Mouse (Mus musculus) midbrain, embryonic 12.5 days (tissue): ENCODE results near the gene Gp5. TPM values are rescaled to one million over a fixed set of nuclear protein-coding genes. Genes with fewer than 3 reads are reported as not detected.

Source experiments
- ATAC-seq: fragments of 200-750 bp; cut with Nextera tagmentation; 2 replicates; pipeline ENCODE4 v1.8.0; 2017; ENCODE audit warnings: low read depth, moderate TSS enrichment, moderate library complexity; ENCODE audit not compliant: low FRiP score
- H3K27ac ChIP-seq: fragments of 300-500 bp; sonication (generic); replicated peaks from 2 replicates; pipeline ENCODE4 v1.5.1; 2016; ENCODE audit warnings: mild to moderate bottlenecking
- H3K27me3 ChIP-seq: fragments of 300-500 bp; sonication (generic); 2 replicates; pipeline ENCODE4 v1.6.1; 2016; ENCODE audit warnings: mild to moderate bottlenecking
- H3K36me3 ChIP-seq: fragments of 300-500 bp; sonication (generic); 2 replicates; pipeline ENCODE4 v1.6.1; 2016
- H3K4me1 ChIP-seq: fragments of 300-500 bp; sonication (generic); 2 replicates; pipeline ENCODE4 v1.6.1; 2016
- H3K4me2 ChIP-seq: fragments of 300-500 bp; sonication (generic); replicated peaks from 2 replicates; pipeline ENCODE4 v1.6.1; 2016; ENCODE audit warnings: mild to moderate bottlenecking, moderate library complexity
- H3K4me3 ChIP-seq: fragments of 300-500 bp; sonication (generic); 2 replicates; pipeline ENCODE4 v1.5.1; 2016; ENCODE audit warnings: mild to moderate bottlenecking
- H3K9ac ChIP-seq: fragments of 300-500 bp; sonication (generic); replicated peaks from 2 replicates; pipeline ENCODE4 v1.6.1; 2016; ENCODE audit warnings: mild to moderate bottlenecking, moderate library complexity
- H3K9me3 ChIP-seq: fragments of 300-500 bp; sonication (generic); 2 replicates; pipeline ENCODE4 v1.6.1; 2016; ENCODE audit warnings: mild to moderate bottlenecking
- WGBS: fragments of 180-500 bp; shearing (Covaris S2); methylation state at CpG from one replicate; pipeline ENCODE4 v1.1.7; 2016; 5-methylcytosine and 5-hydroxymethylcytosine counted together
- polyA plus RNA-seq: library from polyadenylated mRNA; unstranded; fragments of >200 nt; fragmentation: Nextera tagmentation; extraction: Ambion mirVana; gene quantifications from 2 replicates; pipeline ENCODE4 v1.2.1, GENCODE M21; 2016

Gp5 gene
- polyA plus RNA-seq, 1 experiment from 2014 or later, result 1.6 TPM

- no peaks in the 10 kb centered on the region for H3K36me3 ChIP-seq
These were observed 10.8 kb downstream of the Gp5 start for GRCm38 (mm10) chr16:30299711-30300277.

GRCm38 (mm10) chr16:30297450-30297849, 13.1 kb downstream of the Gp5 start:
- no peak for ATAC-seq
- H3K36me3 ChIP-seq, result no peaks in the 10 kb centered on the region

More at GRCm38 (mm10) chr16:30299711-30300277, 10.8 kb downstream of the Gp5 start:
- no peak overlapping the region for H3K27ac ChIP-seq
- no peak overlapping the region for H3K4me2 ChIP-seq
- no peaks in the 10 kb centered on the region for H3K4me1 ChIP-seq
- no peak overlapping the region for H3K9ac ChIP-seq
- peaks cover 30% of the 10 kb centered on the region for H3K27me3 ChIP-seq
- H3K4me3 ChIP-seq, result no peak overlapping the region
- WGBS, result 74% methylated on average over 10 of the region's 10 CpGs
- ATAC-seq, result no peak
- no peaks in the 10 kb centered on the region for H3K9me3 ChIP-seq

GRCm38 (mm10) chr16:30296601-30297275, 13.8 kb downstream of the Gp5 start:
- Histone ChIP-seq H3K4me1 (no peaks in the 10 kb centered on the region), H3K27ac (no peak overlapping the region), H3K4me2 (no peak overlapping the region), H3K9ac (no peak overlapping the region), H3K36me3 (no peaks in the 10 kb centered on the region), H3K9me3 (no peaks in the 10 kb centered on the region), H3K27me3 (peaks cover 8% of the 10 kb centered on the region), H3K4me3 (no peak overlapping the region)
- 86% methylated on average over 11 of the region's 11 CpGs for WGBS
- no peak for ATAC-seq

More at GRCm38 (mm10) chr16:30297450-30297849, 13.1 kb downstream of the Gp5 start:
- H3K9me3 ChIP-seq, result no peaks in the 10 kb centered on the region
- no peak overlapping the region for H3K4me3 ChIP-seq
- H3K27ac ChIP-seq, result no peak overlapping the region
- no peaks in the 10 kb centered on the region for H3K4me1 ChIP-seq
- no peak overlapping the region for H3K4me2 ChIP-seq
- H3K9ac ChIP-seq, result no peak overlapping the region
- H3K27me3 ChIP-seq, result peaks cover 10% of the 10 kb centered on the region
- 91% methylated on average over 7 of the region's 7 CpGs for WGBS

- Histone ChIP-seq H3K36me3 (no peaks in the 10 kb centered on the region), H3K9me3 (no peaks in the 10 kb centered on the region), H3K9ac (no peak overlapping the region), H3K4me2 (no peak overlapping the region), H3K27ac (no peak overlapping the region), H3K4me1 (no peaks in the 10 kb centered on the region; the same call in 1 of the 2 replicates), H3K27me3 (peaks cover 8% of the 10 kb centered on the region), H3K4me3 (no peak overlapping the region)
- 95% methylated on average over 7 of the region's 7 CpGs for WGBS
- no peak for ATAC-seq
These were observed 15.5 kb downstream of the Gp5 start for GRCm38 (mm10) chr16:30295106-30295505.

- 77% methylated on average over 6 of the region's 6 CpGs for WGBS
- H3K36me3 ChIP-seq, result no peaks in the 10 kb centered on the region
- no peaks in the 10 kb centered on the region; the same call in 1 of the 2 replicates for H3K4me1 ChIP-seq
- H3K4me2 ChIP-seq, result no peak overlapping the region
- ATAC-seq, result no peak
- peaks cover 22% of the 10 kb centered on the region for H3K27me3 ChIP-seq
- no peak overlapping the region for H3K9ac ChIP-seq
- no peaks in the 10 kb centered on the region for H3K9me3 ChIP-seq
- no peak overlapping the region for H3K4me3 ChIP-seq
- H3K27ac ChIP-seq, result no peak overlapping the region
These were observed 20.1 kb downstream of the Gp5 start for GRCm38 (mm10) chr16:30290436-30290835.

GRCm38 (mm10) chr16:30285701-30286100, 24.9 kb downstream of the Gp5 start:
- Histone ChIP-seq H3K27ac (no peak overlapping the region), H3K4me2 (no peak overlapping the region), H3K9me3 (no peaks in the 10 kb centered on the region), H3K27me3 (peaks cover 68% of the 10 kb centered on the region), H3K4me1 (peaks cover 15% of the 10 kb centered on the region; the same call in 1 of the 2 replicates), H3K36me3 (no peaks in the 10 kb centered on the region), H3K9ac (no peak overlapping the region), H3K4me3 (no peak overlapping the region)
- ATAC-seq, result no peak
- WGBS, result 50% methylated on average over 4 of the region's 4 CpGs

- no peak overlapping the region for H3K27ac ChIP-seq
- H3K27me3 ChIP-seq, result peaks cover 75% of the 10 kb centered on the region
- H3K4me3 ChIP-seq, result peak overlapping the region; percentile 23
- WGBS, result 2% methylated on average over 15 of the region's 15 CpGs
- ATAC-seq, result peak; percentile 73
- peaks cover 15% of the 10 kb centered on the region; the same call in 1 of the 2 replicates for H3K4me1 ChIP-seq
- H3K36me3 ChIP-seq, result no peaks in the 10 kb centered on the region
- H3K9ac ChIP-seq, result no peak overlapping the region
- peak overlapping the region; percentile 46 for H3K4me2 ChIP-seq
- no peaks in the 10 kb centered on the region for H3K9me3 ChIP-seq
These were observed 26.7 kb downstream of the Gp5 start for GRCm38 (mm10) chr16:30283743-30284337.

- H3K4me2 ChIP-seq, result peak within 1 kb of the TSS; percentile 53
- no peaks in the 10 kb centered on the region for H3K36me3 ChIP-seq
- 8% methylated on average over 34 of the region's 34 CpGs for WGBS
- no peak within 1 kb of the TSS for H3K27ac ChIP-seq
- H3K4me1 ChIP-seq, result peaks cover 15% of the 10 kb centered on the region; the same call in 1 of the 2 replicates
- H3K4me3 ChIP-seq, result peak within 1 kb of the TSS; percentile 32
- H3K27me3 ChIP-seq, result peaks cover 69% of the 10 kb centered on the region
- H3K9me3 ChIP-seq, result no peaks in the 10 kb centered on the region
- no peak within 1 kb of the TSS; the same call in 1 of the 2 replicates for H3K9ac ChIP-seq
- ATAC-seq, result peak; percentile 28; the same call in 1 of the 2 replicates
These were observed 27.6 kb downstream of the Gp5 start, which contains the start of gene Lrrc15 for GRCm38 (mm10) chr16:30282844-30283495. TSS of gene Lrrc15 (minus strand) at chr16:30283256.

- no peak overlapping the region for H3K9ac ChIP-seq
- H3K4me1 ChIP-seq, result peaks cover 15% of the 10 kb centered on the region; the same call in 1 of the 2 replicates
- H3K36me3 ChIP-seq, result no peaks in the 10 kb centered on the region
- no peak overlapping the region for H3K4me2 ChIP-seq
- no peaks in the 10 kb centered on the region for H3K9me3 ChIP-seq
- no peak overlapping the region for H3K27ac ChIP-seq
- H3K4me3 ChIP-seq, result no peak overlapping the region
- WGBS, result 13% methylated on average over 4 of the region's 4 CpGs
- peaks cover 65% of the 10 kb centered on the region for H3K27me3 ChIP-seq
- no peak for ATAC-seq
These were observed 29.8 kb downstream of the Gp5 start for GRCm38 (mm10) chr16:30280676-30281297.

GRCm38 (mm10) chr16:30278406-30278805, 32.2 kb downstream of the Gp5 start:
- no peak for ATAC-seq
- H3K4me3 ChIP-seq, result no peak overlapping the region

GRCm38 (mm10) chr16:30275558-30276340, 34.8 kb downstream of the Gp5 start:
- H3K36me3 ChIP-seq, result no peaks in the 10 kb centered on the region
- no peak overlapping the region for H3K4me2 ChIP-seq
- no peak overlapping the region for H3K9ac ChIP-seq
- no peak for ATAC-seq
- H3K27me3 ChIP-seq, result peaks cover 27% of the 10 kb centered on the region; the same call in 1 of the 2 replicates
- H3K4me3 ChIP-seq, result no peak overlapping the region
- 82% methylated on average over 15 of the region's 15 CpGs for WGBS
- H3K9me3 ChIP-seq, result no peaks in the 10 kb centered on the region
- H3K4me1 ChIP-seq, result peaks cover 12% of the 10 kb centered on the region; the same call in 1 of the 2 replicates
- H3K27ac ChIP-seq, result no peak overlapping the region

More at GRCm38 (mm10) chr16:30278406-30278805, 32.2 kb downstream of the Gp5 start:
- Histone ChIP-seq H3K27me3 (peaks cover 48% of the 10 kb centered on the region), H3K9ac (no peak overlapping the region), H3K9me3 (no peaks in the 10 kb centered on the region), H3K4me1 (peaks cover 7% of the 10 kb centered on the region; the same call in 1 of the 2 replicates), H3K36me3 (no peaks in the 10 kb centered on the region), H3K27ac (no peak overlapping the region), H3K4me2 (no peak overlapping the region)
- WGBS, result 90% methylated on average over 11 of the region's 11 CpGs
